Mouse (Mus musculus) left cerebral cortex, adult 11 months (tissue): ENCODE data around the gene Bcat1.
A peak's percentile ranks its signal among the peaks of the same experiment; 100 is the strongest.
"Not testable (repeated sequence)": the region's sequence is repeated elsewhere in the genome, so short reads cannot be mapped to it uniquely, and the experiment has no call there.

Source experiments
- DNase-seq: peaks from one replicate; pipeline ENCODE4 v3.0.0; 2022; ENCODE audit warnings: low spot score

Bcat1 gene

GRCm38 (mm10) chr6:145093038-145093622, 17.1 kb upstream of the Bcat1 start:
- DNase-seq = not testable (repeated sequence)

GRCm38 (mm10) chr6:145091998-145092397, 16.0 kb upstream of the Bcat1 start:
- DNase-seq = no peak

GRCm38 (mm10) chr6:145090928-145091327, 14.9 kb upstream of the Bcat1 start:
- DNase-seq = no peak

- DNase-seq = no peak
These were observed 14.3 kb upstream of the Bcat1 start for GRCm38 (mm10) chr6:145090201-145090863.

GRCm38 (mm10) chr6:145089373-145089772, 13.4 kb upstream of the Bcat1 start:
- DNase-seq = no peak

GRCm38 (mm10) chr6:145088451-145089113, 12.6 kb upstream of the Bcat1 start:
- no peak for DNase-seq

- DNase-seq = no peak
These were observed 8.5 kb upstream of the Bcat1 start for GRCm38 (mm10) chr6:145084343-145085117.

- DNase-seq = no peak
These were observed 5.7 kb upstream of the Bcat1 start for GRCm38 (mm10) chr6:145081721-145082120.

- DNase-seq = no peak
These were observed 3.2 kb upstream of the Bcat1 start for GRCm38 (mm10) chr6:145079087-145079759.

GRCm38 (mm10) chr6:145076286-145076685, 302 bp upstream of the Bcat1 start:
- DNase-seq = no peak

GRCm38 (mm10) chr6:145075088-145075547, 866 bp downstream of the Bcat1 start:
- DNase-seq = peak; percentile 22

GRCm38 (mm10) chr6:145074461-145074860, 1.5 kb downstream of the Bcat1 start:
- DNase-seq = no peak

- DNase-seq = no peak
These were observed 6.1 kb downstream of the Bcat1 start for GRCm38 (mm10) chr6:145069921-145070320.

- no peak for DNase-seq
These were observed 6.6 kb downstream of the Bcat1 start for GRCm38 (mm10) chr6:145069397-145069796.

GRCm38 (mm10) chr6:145067679-145068078, 8.3 kb downstream of the Bcat1 start:
- DNase-seq = no peak

- no peak for DNase-seq
These were observed 9.6 kb downstream of the Bcat1 start for GRCm38 (mm10) chr6:145066416-145066815.

- no peak for DNase-seq
These were observed 10.6 kb downstream of the Bcat1 start for GRCm38 (mm10) chr6:145065301-145065845.

- no peak for DNase-seq
These were observed 11.9 kb downstream of the Bcat1 start for GRCm38 (mm10) chr6:145064104-145064503.

- DNase-seq = no peak
These were observed 12.6 kb downstream of the Bcat1 start for GRCm38 (mm10) chr6:145063212-145063868.

- no peak for DNase-seq
These were observed 13.2 kb downstream of the Bcat1 start for GRCm38 (mm10) chr6:145062763-145063162.

- no peak for DNase-seq
These were observed 14.6 kb downstream of the Bcat1 start for GRCm38 (mm10) chr6:145061361-145061760.
